Mouse (Mus musculus): Measurements from ENCODE around the gene Rasa4. TPM values are rescaled to one million over a fixed set of nuclear protein-coding genes. Genes with fewer than 3 reads are reported as not detected.
A peak's percentile ranks its signal among the peaks of the same experiment; 100 is the strongest.
"Not testable (repeated sequence)": the region's sequence is repeated elsewhere in the genome, so short reads cannot be mapped to it uniquely, and the experiment has no call there.

Rasa4 gene
- total and polyA plus RNA-seq, 3 experiments, result 3.8 to 8.1 (median 4.7) TPM

DNA sequence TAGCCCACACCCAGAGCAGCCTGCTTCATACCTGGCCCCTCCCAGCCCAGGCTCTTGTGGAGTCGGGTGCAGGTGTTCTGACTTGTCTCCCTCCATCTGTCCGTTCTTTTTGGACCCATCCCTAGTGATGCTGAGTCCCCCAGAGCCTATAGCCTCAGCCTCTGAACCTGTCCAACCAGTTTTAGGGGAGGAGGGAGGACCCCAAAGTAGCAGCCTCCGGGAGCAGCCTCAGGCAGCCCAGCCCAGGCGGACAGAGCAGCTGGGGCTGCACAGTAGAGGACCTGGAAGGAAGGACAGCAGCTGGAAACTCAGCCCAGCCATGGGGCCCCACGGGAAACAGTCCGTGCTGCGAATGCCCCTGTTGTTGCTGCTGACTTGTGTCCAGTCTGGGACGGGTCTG is 26.6 kb upstream of the Rasa4 start:
- Histone ChIP-seq H3K27ac (no peak overlapping the region), H3K4me3 (no peak overlapping the region), H3K79me2 (replicated peaks; ENCODE audit: control insufficient read depth, insufficient read depth, low read length) (no peaks in the 10 kb centered on the region), H3K9ac (ENCODE audit: low read depth, low read length) (no peak overlapping the region), H3K36me3 (ENCODE audit: control insufficient read depth, insufficient read depth, low read length) (no peaks in the 10 kb centered on the region), H3K27me3 (ENCODE audit: control insufficient read depth, insufficient read depth, low read length) (no peaks in the 10 kb centered on the region), H3K4me1 (ENCODE audit: control insufficient read depth, insufficient read depth, low read length) (0 out of 2 replicates have a peak, but pooled peaks cover 1% of the 10 kb centered on the region)
- intact Hi-C loops (cut with DNase I), result no loop called here
- no peak for TF ChIP-seq POLR2A (IDR thresholded peaks at IDR 0.05; ENCODE audit: insufficient read depth, low read depth, low read length)
- no peak for TF ChIP-seq CTCF (IDR thresholded peaks at IDR 0.05)
- no peak for TF ChIP-seq EP300 (IDR thresholded peaks at IDR 0.05; ENCODE audit: insufficient read depth, low read depth, low read length)
- no peak for DNase-seq
- 15% methylated on average over 8 of the region's 8 CpGs for WGBS

DNA sequence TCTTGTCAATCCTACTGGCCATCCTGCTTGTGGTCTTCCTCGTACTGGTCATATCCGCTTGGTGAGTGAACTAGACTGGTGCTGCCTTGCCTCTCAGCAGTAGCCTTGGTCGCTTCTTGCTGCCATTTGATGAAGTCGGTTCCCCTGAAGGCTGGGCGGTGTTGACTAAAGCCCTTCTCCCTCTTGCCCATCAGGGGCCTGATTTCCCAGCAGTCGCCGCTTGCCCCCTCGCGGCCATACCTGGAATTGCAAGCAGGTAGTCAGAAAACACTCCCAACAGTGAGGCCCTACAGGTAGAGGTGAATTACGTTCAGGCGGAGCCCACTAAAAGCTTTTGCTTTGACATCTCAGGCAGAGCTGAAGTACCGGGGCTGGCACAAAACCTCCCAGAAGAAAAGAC is 22.1 kb upstream of the Rasa4 start:
- intact Hi-C loops (cut with DNase I), result loop anchor here (1.0 to 5.0 kb wide), 4 partner anchors 15 to 184 kb away; no protein-coding TSS in a partner anchor
- DNase-seq, result peak; percentile 71 to 87
- no peak for TF ChIP-seq POLR2A (IDR thresholded peaks at IDR 0.05; ENCODE audit: insufficient read depth, low read depth, low read length)
- peak; percentile 99 for TF ChIP-seq CTCF (IDR thresholded peaks at IDR 0.05)
- 0 out of 2 replicates have a peak, but pooled peaks have one; percentile 57 for TF ChIP-seq EP300 (IDR thresholded peaks at IDR 0.05; ENCODE audit: insufficient read depth, low read depth, low read length)
- Histone ChIP-seq H3K9ac (ENCODE audit: low read depth, low read length) (no peak overlapping the region), H3K79me2 (replicated peaks; ENCODE audit: control insufficient read depth, insufficient read depth, low read length) (no peaks in the 10 kb centered on the region), H3K27ac (no peak overlapping the region), H3K36me3 (ENCODE audit: control insufficient read depth, insufficient read depth, low read length) (no peaks in the 10 kb centered on the region), H3K4me3 (no peak overlapping the region), H3K4me1 (ENCODE audit: control insufficient read depth, insufficient read depth, low read length) (0 out of 2 replicates have a peak, but pooled peaks cover 1% of the 10 kb centered on the region), H3K27me3 (ENCODE audit: control insufficient read depth, insufficient read depth, low read length) (no peaks in the 10 kb centered on the region)
- 7% methylated on average over 12 of the region's 12 CpGs for WGBS

DNA sequence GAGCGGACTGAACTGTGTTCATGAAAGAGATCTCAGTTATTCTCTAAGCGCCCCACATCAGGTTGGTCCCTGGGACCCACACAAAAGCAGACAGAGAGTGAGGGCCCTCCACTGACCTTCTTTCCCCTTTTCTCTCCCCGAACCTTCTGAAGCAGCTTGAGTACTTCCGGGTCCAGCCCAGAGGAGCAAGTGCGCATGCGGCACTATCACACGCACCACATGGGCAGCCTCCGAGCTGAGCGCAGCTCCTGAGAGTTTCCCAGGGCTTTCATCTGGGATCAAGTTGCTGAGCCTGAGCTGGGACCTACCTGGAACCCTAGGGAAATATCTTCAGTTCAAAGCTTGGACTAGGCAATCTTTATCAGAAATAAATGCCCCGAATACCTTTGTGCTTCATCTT is 19.8 kb upstream of the Rasa4 start:
- Histone ChIP-seq H3K36me3 (ENCODE audit: control insufficient read depth, insufficient read depth, low read length) (no peaks in the 10 kb centered on the region), H3K4me1 (ENCODE audit: control insufficient read depth, insufficient read depth, low read length) (0 out of 2 replicates have a peak, but pooled peaks cover 1% of the 10 kb centered on the region), H3K27me3 (ENCODE audit: control insufficient read depth, insufficient read depth, low read length) (no peaks in the 10 kb centered on the region), H3K79me2 (replicated peaks; ENCODE audit: control insufficient read depth, insufficient read depth, low read length) (no peaks in the 10 kb centered on the region), H3K27ac (no peak overlapping the region), H3K4me3 (no peak overlapping the region), H3K9ac (ENCODE audit: low read depth, low read length) (no peak overlapping the region)
- DNase-seq, result no peak
- 83% methylated on average over 10 of the region's 10 CpGs for WGBS
- TF ChIP-seq CTCF (IDR thresholded peaks at IDR 0.05), result no peak
- TF ChIP-seq POLR2A (IDR thresholded peaks at IDR 0.05; ENCODE audit: insufficient read depth, low read depth, low read length), result no peak
- no peak for TF ChIP-seq EP300 (IDR thresholded peaks at IDR 0.05; ENCODE audit: insufficient read depth, low read depth, low read length)
- intact Hi-C loops (cut with DNase I), result loop anchor here (5.0 kb wide), 1 partner anchor 187 kb away; no protein-coding TSS in a partner anchor

DNA sequence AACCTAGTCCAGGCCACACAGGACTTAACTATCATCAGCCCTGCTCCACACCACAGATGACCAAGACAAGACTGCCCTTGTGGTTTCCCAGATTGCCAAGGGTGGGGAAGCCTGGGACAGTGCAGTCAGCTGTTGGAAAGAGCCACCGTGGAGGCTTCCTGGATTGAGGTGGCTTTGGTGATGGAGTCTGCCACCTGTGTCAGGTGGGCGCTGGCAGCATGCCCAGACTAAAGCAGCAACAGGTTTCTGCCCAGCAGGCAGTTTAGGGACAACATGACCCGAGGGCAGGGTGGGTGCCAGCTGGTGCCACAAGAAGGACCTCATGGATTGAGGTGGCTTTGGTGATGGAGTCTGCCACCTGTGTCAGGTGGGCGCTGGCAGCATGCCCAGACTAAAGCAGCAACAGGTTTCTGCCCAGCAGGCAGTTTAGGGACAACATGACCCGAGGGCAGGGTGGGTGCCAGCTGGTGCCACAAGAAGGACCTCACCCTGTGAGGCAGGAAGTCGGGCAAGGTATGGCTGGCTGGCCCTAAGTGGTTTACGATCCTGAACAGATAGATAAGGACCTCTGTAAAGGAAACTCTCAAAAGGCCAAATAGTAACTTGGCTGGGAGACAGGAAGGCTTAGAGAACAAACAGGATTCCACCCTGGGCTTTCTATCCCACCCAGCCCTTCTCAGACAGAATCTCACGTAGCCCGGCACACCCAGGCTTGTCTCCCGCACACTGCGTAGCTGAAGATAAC is 17.1 kb upstream of the Rasa4 start:
- H3K36me3 ChIP-seq (ENCODE audit: control insufficient read depth, insufficient read depth, low read length); H3K27me3 ChIP-seq (ENCODE audit: control insufficient read depth, insufficient read depth, low read length); DNase-seq; H3K9ac ChIP-seq (ENCODE audit: low read depth, low read length); H3K27ac ChIP-seq; H3K4me1 ChIP-seq (ENCODE audit: control insufficient read depth, insufficient read depth, low read length); H3K79me2 ChIP-seq (replicated peaks; ENCODE audit: control insufficient read depth, insufficient read depth, low read length); H3K4me3 ChIP-seq; intact Hi-C loops (cut with DNase I): not testable (repeated sequence)
- WGBS, result 50% methylated on average over 11 of the region's 11 CpGs

DNA sequence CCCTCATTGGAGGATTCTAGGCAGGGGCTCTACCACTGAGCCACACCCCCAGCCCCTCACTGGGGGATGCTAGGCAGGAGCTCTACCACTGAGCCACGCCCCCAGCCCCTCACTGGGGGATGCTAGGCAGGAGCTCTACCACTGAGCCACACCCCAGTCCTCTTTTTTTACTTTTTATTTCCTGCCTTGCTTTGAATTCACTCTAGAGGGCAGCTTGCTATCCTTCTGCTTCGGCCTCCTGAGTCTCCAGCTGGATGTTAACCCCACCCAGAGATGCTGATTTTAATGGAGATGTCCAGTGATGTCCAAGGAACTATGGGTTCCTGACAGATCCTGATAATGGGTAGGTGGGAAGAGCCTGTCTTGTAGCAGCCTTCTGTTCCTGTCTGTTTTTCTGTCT is 14.3 kb upstream of the Rasa4 start:
- H3K27me3 ChIP-seq (ENCODE audit: control insufficient read depth, insufficient read depth, low read length), result no peaks in the 10 kb centered on the region
- intact Hi-C loops (cut with DNase I), result no loop called here
- H3K4me1 ChIP-seq (ENCODE audit: control insufficient read depth, insufficient read depth, low read length), result 0 out of 2 replicates have a peak, but pooled peaks cover 1% of the 10 kb centered on the region
- H3K79me2 ChIP-seq (replicated peaks; ENCODE audit: control insufficient read depth, insufficient read depth, low read length), result no peaks in the 10 kb centered on the region
- no peak overlapping the region for H3K9ac ChIP-seq (ENCODE audit: low read depth, low read length)
- H3K27ac ChIP-seq, result no peak overlapping the region
- 60% methylated on average over 2 of the region's 2 CpGs for WGBS
- H3K36me3 ChIP-seq (ENCODE audit: control insufficient read depth, insufficient read depth, low read length), result no peaks in the 10 kb centered on the region
- no peak for DNase-seq
- TF ChIP-seq EP300 (IDR thresholded peaks at IDR 0.05; ENCODE audit: insufficient read depth, low read depth, low read length) (no peak), POLR2A (IDR thresholded peaks at IDR 0.05; ENCODE audit: insufficient read depth, low read depth, low read length) (no peak), CTCF (IDR thresholded peaks at IDR 0.05) (no peak)
- H3K4me3 ChIP-seq, result no peak overlapping the region

DNA sequence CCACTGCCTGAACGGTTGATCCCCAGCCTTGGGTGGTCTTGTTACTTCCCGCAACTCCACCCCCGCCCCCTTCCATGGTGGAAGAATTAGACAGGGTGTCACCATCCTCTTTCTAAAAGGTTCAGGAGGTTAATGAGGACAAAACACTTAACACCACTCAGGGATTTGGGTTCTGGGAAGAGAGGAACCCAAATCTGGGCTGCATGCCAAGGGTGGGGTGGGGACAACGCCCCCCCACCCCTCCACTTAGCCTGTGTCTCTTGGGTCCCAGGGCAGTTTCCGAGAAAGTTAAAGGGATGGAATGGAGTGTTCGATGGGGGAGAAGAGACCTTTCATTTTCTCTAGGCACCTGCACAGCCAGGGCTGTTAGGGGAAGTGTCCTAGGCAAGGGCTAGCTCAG is 10.7 kb upstream of the Rasa4 start:
- 37% methylated on average over 6 of the region's 6 CpGs for WGBS
- Histone ChIP-seq H3K27ac (no peak overlapping the region), H3K4me1 (ENCODE audit: control insufficient read depth, insufficient read depth, low read length) (peaks cover 5% of the 10 kb centered on the region), H3K4me3 (no peak overlapping the region), H3K9ac (ENCODE audit: low read depth, low read length) (no peak overlapping the region), H3K79me2 (replicated peaks; ENCODE audit: control insufficient read depth, insufficient read depth, low read length) (no peaks in the 10 kb centered on the region), H3K27me3 (ENCODE audit: control insufficient read depth, insufficient read depth, low read length) (no peaks in the 10 kb centered on the region), H3K36me3 (ENCODE audit: control insufficient read depth, insufficient read depth, low read length) (no peaks in the 10 kb centered on the region)
- no peak for TF ChIP-seq POLR2A (IDR thresholded peaks at IDR 0.05; ENCODE audit: insufficient read depth, low read depth, low read length)
- TF ChIP-seq CTCF (IDR thresholded peaks at IDR 0.05), result no peak
- no peak for TF ChIP-seq EP300 (IDR thresholded peaks at IDR 0.05; ENCODE audit: insufficient read depth, low read depth, low read length)
- no peak for DNase-seq
- intact Hi-C loops (cut with DNase I), result no loop called here

Measured in heart, adult 2 months (tissue).